Mouse (Mus musculus): Measurements from ENCODE around the gene C330021F23Rik. TPM values are rescaled to one million over a fixed set of nuclear protein-coding genes. Genes with fewer than 3 reads are reported as not detected.
A peak's percentile ranks its signal among the peaks of the same experiment; 100 is the strongest.
"Not testable (repeated sequence)": the region's sequence is repeated elsewhere in the genome, so short reads cannot be mapped to it uniquely, and the experiment has no call there.

Gene C330021F23Rik
- total and polyA plus RNA-seq, 3 experiments, result 0.39 TPM; not detected in 2

DNA sequence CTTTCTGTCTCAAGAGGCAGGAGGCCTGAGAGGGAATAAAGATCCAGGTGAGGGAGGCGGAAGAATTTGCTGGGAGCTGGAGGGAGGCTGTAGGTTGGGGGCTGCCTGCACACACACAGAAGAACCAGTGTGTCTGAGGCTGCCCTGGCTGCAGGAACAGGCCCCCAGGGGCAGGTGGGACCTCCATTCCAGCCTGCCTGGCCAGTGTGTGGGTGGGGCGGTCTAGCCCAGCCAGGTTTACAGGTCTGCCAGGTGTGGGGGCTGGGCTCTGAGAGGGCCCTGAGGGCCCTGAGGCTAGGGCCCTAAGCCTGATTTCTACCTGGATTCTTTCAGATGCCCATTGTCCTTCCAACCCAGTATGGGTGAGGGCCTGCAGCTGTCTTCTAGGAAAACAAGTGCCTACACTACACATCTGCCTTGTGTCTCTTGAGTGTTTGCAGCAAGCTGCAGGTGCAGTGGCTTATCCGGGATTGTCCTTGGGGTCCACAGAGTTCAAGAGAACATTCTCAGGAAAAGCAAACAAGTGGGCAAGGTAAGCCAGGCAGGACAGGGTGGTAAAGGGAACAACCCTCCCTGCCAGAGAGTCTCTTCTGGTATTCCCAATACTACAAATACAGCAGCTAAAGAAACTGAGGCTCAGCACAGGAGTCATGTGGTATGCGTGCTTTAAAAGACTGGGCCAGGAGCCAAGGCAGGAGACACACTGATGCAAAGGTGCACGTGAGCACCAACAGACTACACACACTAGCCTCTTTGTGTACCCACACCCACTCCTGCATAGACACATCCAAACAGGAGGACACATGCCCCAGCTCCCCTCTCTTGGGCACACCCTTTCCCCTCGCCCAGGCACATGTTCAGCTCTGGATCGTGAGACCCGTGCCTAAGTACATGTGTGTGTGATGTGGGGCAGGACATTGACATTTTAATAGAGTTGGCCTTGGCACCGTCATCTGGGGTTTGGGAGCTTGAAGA, 11.9 kb downstream of the C330021F23Rik start:
- H3K4me1 ChIP-seq (ENCODE audit: control insufficient read depth, insufficient read depth, low read length), result no peaks in the 10 kb centered on the region
- intact Hi-C loops (cut with DNase I), result no loop called here
- TF ChIP-seq EP300 (IDR thresholded peaks at IDR 0.05; ENCODE audit: insufficient read depth, low read depth, low read length) (no peak), CTCF (IDR thresholded peaks at IDR 0.05) (no peak), POLR2A (IDR thresholded peaks at IDR 0.05; ENCODE audit: insufficient read depth, low read depth, low read length) (no peak)
- DNase-seq, result no peak
- no peaks in the 10 kb centered on the region for H3K79me2 ChIP-seq (replicated peaks; ENCODE audit: control insufficient read depth, insufficient read depth, low read length)
- H3K27me3 ChIP-seq (ENCODE audit: control insufficient read depth, insufficient read depth, low read length), result no peaks in the 10 kb centered on the region
- WGBS, result 78% methylated on average over 9 of the region's 9 CpGs
- H3K36me3 ChIP-seq (ENCODE audit: control insufficient read depth, insufficient read depth, low read length), result no peaks in the 10 kb centered on the region
- H3K4me3 ChIP-seq, result no peak overlapping the region
- no peak overlapping the region for H3K27ac ChIP-seq
- no peak overlapping the region for H3K9ac ChIP-seq (ENCODE audit: low read depth, low read length)

DNA sequence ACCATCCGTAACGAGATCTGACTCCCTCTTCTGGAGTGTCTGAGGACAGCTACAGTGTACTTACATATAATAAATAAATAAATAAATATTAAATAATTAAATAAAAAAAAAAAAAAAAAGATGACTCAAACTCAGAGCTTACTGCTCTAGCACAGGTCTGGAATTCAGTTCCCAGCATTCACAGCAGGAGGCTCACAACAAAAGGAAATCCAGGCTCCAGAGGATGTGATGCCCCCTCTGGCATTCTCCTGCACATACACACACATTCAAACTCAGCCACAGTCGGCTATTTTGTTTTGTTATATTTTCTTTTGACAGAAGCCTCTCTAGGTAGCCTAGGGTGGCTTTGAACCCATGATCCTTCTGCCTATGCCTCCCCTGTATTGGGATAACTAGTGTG, 14.2 kb downstream of the C330021F23Rik start:
- H3K27me3 ChIP-seq (ENCODE audit: control insufficient read depth, insufficient read depth, low read length); H3K4me1 ChIP-seq (ENCODE audit: control insufficient read depth, insufficient read depth, low read length); H3K79me2 ChIP-seq (replicated peaks; ENCODE audit: control insufficient read depth, insufficient read depth, low read length); H3K36me3 ChIP-seq (ENCODE audit: control insufficient read depth, insufficient read depth, low read length); H3K4me3 ChIP-seq; intact Hi-C loops (cut with DNase I); DNase-seq; H3K9ac ChIP-seq (ENCODE audit: low read depth, low read length); H3K27ac ChIP-seq: not testable (repeated sequence)
- WGBS, result 88% methylated on average over 3 of the region's 3 CpGs

DNA sequence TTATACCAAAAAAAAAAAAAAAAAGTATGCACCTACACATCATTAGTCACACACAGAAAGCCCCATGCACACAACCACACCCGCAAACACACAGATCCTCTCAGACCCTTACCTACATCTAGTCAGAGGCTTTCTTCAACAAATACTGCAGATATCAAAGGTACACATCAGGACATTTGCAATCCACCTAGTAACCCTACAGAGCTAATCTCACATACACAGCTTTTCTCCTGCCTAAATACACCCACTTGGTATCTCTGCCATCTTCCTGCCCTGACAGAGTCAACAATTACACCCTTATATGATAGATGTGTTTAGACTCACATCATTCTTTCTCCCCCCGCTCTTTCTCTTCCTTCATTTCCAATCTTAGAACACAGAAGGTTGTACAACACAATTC, 18.7 kb downstream of the C330021F23Rik start:
- Histone ChIP-seq H3K27ac (no peak overlapping the region), H3K36me3 (ENCODE audit: control insufficient read depth, insufficient read depth, low read length) (no peaks in the 10 kb centered on the region), H3K9ac (ENCODE audit: low read depth, low read length) (no peak overlapping the region), H3K79me2 (replicated peaks; ENCODE audit: control insufficient read depth, insufficient read depth, low read length) (no peaks in the 10 kb centered on the region), H3K27me3 (ENCODE audit: control insufficient read depth, insufficient read depth, low read length) (peaks cover 3% of the 10 kb centered on the region; the same call in 1 of the 2 replicates), H3K4me3 (no peak overlapping the region), H3K4me1 (ENCODE audit: control insufficient read depth, insufficient read depth, low read length) (no peaks in the 10 kb centered on the region)
- TF ChIP-seq CTCF (IDR thresholded peaks at IDR 0.05) (no peak), EP300 (IDR thresholded peaks at IDR 0.05; ENCODE audit: insufficient read depth, low read depth, low read length) (no peak), POLR2A (IDR thresholded peaks at IDR 0.05; ENCODE audit: insufficient read depth, low read depth, low read length) (no peak)
- WGBS, result 81% methylated on average over 2 of the region's 2 CpGs
- intact Hi-C loops (cut with DNase I), result no loop called here
- no peak for DNase-seq

DNA sequence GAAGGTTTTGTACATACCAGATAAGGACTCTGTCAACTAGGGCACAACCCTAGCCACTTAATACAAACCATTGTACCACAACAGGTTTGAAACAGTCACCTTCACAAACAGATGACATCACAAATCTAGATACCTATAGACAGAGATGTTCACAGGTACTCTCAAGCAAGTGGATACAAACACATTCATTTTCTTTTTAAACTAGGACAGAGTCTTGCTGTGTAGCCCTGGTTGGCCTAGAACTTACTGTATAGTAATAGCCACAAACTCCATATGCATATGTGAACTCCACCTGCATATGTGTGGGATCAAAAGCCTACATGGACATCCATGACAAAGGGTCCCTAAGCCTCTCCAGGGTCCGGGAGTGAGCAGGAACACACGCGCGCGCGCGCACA, 19.2 kb downstream of the C330021F23Rik start, which contains the start of gene Camsap3:
Gene Camsap3 (plus strand): TSS at position 301 of the 398 bp plus-strand sequence.
- Histone ChIP-seq H3K27ac (no peak within 1 kb of the TSS), H3K4me3 (peak within 1 kb of the TSS; percentile 52), H3K36me3 (ENCODE audit: control insufficient read depth, insufficient read depth, low read length) (no peaks in the 10 kb centered on the region), H3K27me3 (ENCODE audit: control insufficient read depth, insufficient read depth, low read length) (peaks cover 3% of the 10 kb centered on the region; the same call in 1 of the 2 replicates), H3K4me1 (ENCODE audit: control insufficient read depth, insufficient read depth, low read length) (no peaks in the 10 kb centered on the region), H3K9ac (ENCODE audit: low read depth, low read length) (peak within 1 kb of the TSS; percentile 35; the same call in 1 of the 2 replicates), H3K79me2 (replicated peaks; ENCODE audit: control insufficient read depth, insufficient read depth, low read length) (no peaks in the 10 kb centered on the region)
- no peak for TF ChIP-seq EP300 (IDR thresholded peaks at IDR 0.05; ENCODE audit: insufficient read depth, low read depth, low read length)
- no peak for TF ChIP-seq CTCF (IDR thresholded peaks at IDR 0.05)
- no peak for TF ChIP-seq POLR2A (IDR thresholded peaks at IDR 0.05; ENCODE audit: insufficient read depth, low read depth, low read length)
- 4% methylated on average over 7 of the region's 7 CpGs for WGBS
- intact Hi-C loops (cut with DNase I), result no loop called here
- DNase-seq, result no peak

DNA sequence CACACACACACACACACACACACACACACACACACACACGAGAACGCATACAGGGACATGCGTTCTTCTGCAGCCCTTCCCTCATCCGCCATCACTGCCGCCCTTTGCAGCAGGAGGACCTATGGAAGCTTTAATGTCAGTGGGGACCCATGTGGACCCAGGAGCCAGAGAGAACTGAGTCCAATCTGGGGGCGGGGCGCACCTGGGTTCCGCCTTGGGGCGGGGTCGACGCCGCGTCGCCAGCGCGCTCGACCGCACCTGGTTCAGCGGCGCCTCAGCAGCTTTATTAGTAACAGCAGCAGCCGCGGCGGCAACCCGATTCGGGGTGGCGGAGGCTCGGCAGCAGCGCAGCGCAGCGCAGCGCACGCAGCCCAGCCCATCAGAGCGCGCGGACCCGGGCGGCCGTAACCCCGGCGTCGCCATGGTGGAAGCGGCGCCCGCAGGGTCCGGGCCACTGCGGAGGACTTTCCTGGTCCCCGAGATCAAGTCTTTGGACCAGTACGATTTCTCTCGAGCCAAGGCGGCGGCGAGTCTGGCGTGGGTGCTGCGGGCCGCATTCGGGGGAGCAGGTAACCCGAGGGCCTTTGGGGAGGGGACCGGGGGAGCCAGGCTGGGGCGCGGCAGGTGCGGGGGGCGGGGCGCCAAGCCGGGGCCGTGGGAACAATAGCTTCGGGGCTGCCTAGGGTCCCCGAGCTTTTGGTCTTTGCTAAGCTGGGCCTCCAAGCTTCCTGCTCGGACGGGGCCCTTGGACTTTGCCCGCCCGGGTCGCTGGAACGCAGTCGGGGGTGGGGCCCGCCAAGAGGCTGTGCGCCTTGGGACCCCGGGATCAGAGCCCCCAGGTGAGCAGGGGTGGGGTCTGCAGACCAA, 19.8 kb downstream of the C330021F23Rik start:
- Histone ChIP-seq H3K79me2 (replicated peaks; ENCODE audit: control insufficient read depth, insufficient read depth, low read length) (no peaks in the 10 kb centered on the region), H3K27ac (no peak overlapping the region), H3K27me3 (ENCODE audit: control insufficient read depth, insufficient read depth, low read length) (peaks cover 3% of the 10 kb centered on the region; the same call in 1 of the 2 replicates), H3K4me1 (ENCODE audit: control insufficient read depth, insufficient read depth, low read length) (no peaks in the 10 kb centered on the region), H3K36me3 (ENCODE audit: control insufficient read depth, insufficient read depth, low read length) (no peaks in the 10 kb centered on the region), H3K4me3 (peak overlapping the region; percentile 52), H3K9ac (ENCODE audit: low read depth, low read length) (peak overlapping the region; percentile 35; the same call in 1 of the 2 replicates)
- no peak for DNase-seq
- TF ChIP-seq CTCF (IDR thresholded peaks at IDR 0.05) (no peak), EP300 (IDR thresholded peaks at IDR 0.05; ENCODE audit: insufficient read depth, low read depth, low read length) (no peak), POLR2A (IDR thresholded peaks at IDR 0.05; ENCODE audit: insufficient read depth, low read depth, low read length) (no peak)
- 2% methylated on average over 77 of the region's 77 CpGs for WGBS
- intact Hi-C loops (cut with DNase I), result no loop called here
